Mouse (Mus musculus) heart, postnatal 0 days (tissue): ENCODE data around the gene Dmd. TPM values are rescaled to one million over a fixed set of nuclear protein-coding genes. Genes with fewer than 3 reads are reported as not detected.

Experiments used
- ATAC-seq: fragments of 200-750 bp; cut with Nextera tagmentation; 2 replicates; pipeline ENCODE4 v1.8.0; 2017; ENCODE audit warnings: low read depth, moderate number of reproducible peaks, moderate library complexity; ENCODE audit not compliant: insufficient read depth
- DNase-seq: peaks from one replicate; pipeline ENCODE4 v3.0.0-alpha.2; 2016; ENCODE audit warnings: low spot score
- H3K27ac ChIP-seq: fragments of 300-500 bp; sonication (generic); 2 replicates; pipeline ENCODE4 v1.5.1; 2014; ENCODE audit warnings: low read depth, mild to moderate bottlenecking
- H3K27me3 ChIP-seq: fragments of 300-500 bp; sonication (generic); 2 replicates; pipeline ENCODE4 v1.6.1; 2014; ENCODE audit warnings: low read length, mixed read lengths; ENCODE audit not compliant: control insufficient read depth, insufficient read depth
- H3K36me3 ChIP-seq: fragments of 300-500 bp; sonication (generic); replicated peaks from 2 replicates; pipeline ENCODE4 v1.6.1; 2014; ENCODE audit warnings: low read length, mixed read lengths; ENCODE audit not compliant: control insufficient read depth, insufficient read depth
- H3K4me1 ChIP-seq: fragments of 300-500 bp; sonication (generic); 2 replicates; pipeline ENCODE4 v1.6.1; 2014; ENCODE audit warnings: antibody characterized with exemption; ENCODE audit not compliant: control insufficient read depth, insufficient read depth
- H3K4me2 ChIP-seq: fragments of 300-500 bp; sonication (generic); 2 replicates; pipeline ENCODE4 v1.6.1; 2014; ENCODE audit warnings: low read depth, mild to moderate bottlenecking, low read length, moderate library complexity
- H3K4me3 ChIP-seq: fragments of 300-500 bp; sonication (generic); 2 replicates; pipeline ENCODE4 v1.5.1; 2014; ENCODE audit warnings: low read depth, low read length
- H3K9ac ChIP-seq: fragments of 300-500 bp; sonication (generic); replicated peaks from 2 replicates; pipeline ENCODE4 v1.6.1; 2014; ENCODE audit warnings: low read depth, low read length, mixed read lengths
- H3K9me3 ChIP-seq: fragments of 300-500 bp; sonication (generic); replicated peaks from 2 replicates; pipeline ENCODE4 v1.6.1; 2016; ENCODE audit warnings: low read length; ENCODE audit not compliant: control insufficient read depth
- CTCF ChIP-seq: IDR thresholded peaks from 2 replicates; pipeline ENCODE4 v1.5.1; 2016; ENCODE audit warnings: antibody characterized with exemption, control low read depth, low read depth
- EP300 ChIP-seq: IDR thresholded peaks from 2 replicates; pipeline ENCODE4 v1.6.1; 2016; ENCODE audit warnings: antibody characterized with exemption, low read depth
- WGBS: fragments of 180-500 bp; shearing (Covaris S2); extraction: QIAGEN DNeasy Blood & Tissue Kit; methylation state at CpG from one replicate; pipeline ENCODE4 v1.1.7; 2014; 5-methylcytosine and 5-hydroxymethylcytosine counted together
- polyA plus RNA-seq: library from polyadenylated mRNA; unstranded; fragments of >200 nt; fragmentation: Nextera tagmentation; extraction: Ambion mirVana; gene quantifications from 2 replicates; pipeline ENCODE4 v1.2.1, GENCODE M21; 2015
- total RNA-seq: library from RNA; depleted of rRNA; stranded (reverse); fragments of >200 nt; gene quantifications from 2 replicates; pipeline ENCODE4 v1.2.3, GENCODE M21; 2014; ENCODE audit warnings: low replicate concordance; rRNA removed

Dmd gene
- total RNA-seq (65.9 and 85.8 TPM in 2 replicates), polyA plus RNA-seq (23.3 and 25.6 TPM in 2 replicates)

DNA sequence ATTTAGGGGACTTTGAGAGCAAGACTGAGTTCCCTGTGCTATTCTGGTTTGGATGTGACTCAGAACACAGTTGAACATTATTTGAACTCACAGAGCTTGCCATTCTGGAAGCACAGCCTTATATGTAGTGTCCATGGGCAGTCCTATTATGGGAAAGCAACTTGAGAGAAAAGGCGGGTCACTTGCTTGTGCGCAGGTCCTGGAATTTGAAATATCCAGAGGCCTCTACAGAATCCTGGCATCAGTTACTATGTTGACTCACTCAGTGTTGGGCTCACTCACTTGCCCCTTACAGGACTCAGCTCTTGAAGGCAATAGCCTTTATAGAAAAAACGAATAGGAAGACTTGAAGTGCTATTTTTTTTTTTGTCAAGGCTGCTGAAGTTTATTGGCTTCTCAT lies at the start of gene Dmd:
TSS of gene Dmd (plus strand) at position 241 of the 400 bp plus-strand sequence.
- Histone ChIP-seq H3K4me2 (no peak within 1 kb of the TSS), H3K4me3 (peak within 1 kb of the TSS; percentile 46), H3K9ac (no peak within 1 kb of the TSS; the same call in 1 of the 2 replicates), H3K27me3 (no peaks in the 10 kb centered on the region), H3K4me1 (no peaks in the 10 kb centered on the region), H3K9me3 (no peaks in the 10 kb centered on the region), H3K27ac (peak within 1 kb of the TSS; percentile 84), H3K36me3 (no peaks in the 10 kb centered on the region)
- peak; percentile 86 for DNase-seq
- WGBS = 27% methylated on average over 3 of the region's 3 CpGs
- TF ChIP-seq EP300 (peak; percentile 65; the same call in 1 of the 2 replicates), CTCF (no peak)
- peak; percentile 99 for ATAC-seq

DNA sequence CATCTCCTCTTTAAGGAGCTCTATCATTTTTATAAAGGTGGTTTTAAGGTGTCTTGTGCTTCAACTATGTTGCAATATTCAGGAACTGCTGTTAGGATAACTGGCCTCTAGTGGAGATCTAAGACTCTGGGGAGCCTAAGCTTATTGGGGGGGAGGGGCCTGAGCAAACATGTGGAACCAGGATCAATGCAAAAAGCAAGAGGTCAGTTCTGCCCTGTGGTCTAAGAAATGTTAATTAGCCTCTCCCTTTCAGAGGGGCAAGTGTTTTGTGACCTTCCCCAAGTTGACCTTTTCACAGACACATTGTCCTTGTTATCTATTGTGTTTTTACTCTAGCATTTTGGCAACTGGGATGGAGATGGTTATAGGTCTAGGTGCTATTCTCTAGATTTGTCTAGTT lies 47.2 kb upstream of the Dmd start:
- ATAC-seq (no peak), DNase-seq (no peak)
- no peaks in the 10 kb centered on the region for H3K4me1 ChIP-seq
- H3K9me3 ChIP-seq = no peaks in the 10 kb centered on the region
- H3K9ac ChIP-seq = no peak overlapping the region
- no peaks in the 10 kb centered on the region for H3K27me3 ChIP-seq
- H3K36me3 ChIP-seq = no peaks in the 10 kb centered on the region
- TF ChIP-seq EP300 (no peak), CTCF (no peak)
- no peak overlapping the region for H3K4me2 ChIP-seq
- no peak overlapping the region for H3K27ac ChIP-seq
- H3K4me3 ChIP-seq = no peak overlapping the region

GRCm38 (mm10) chrX:82987683-82988082 lies 39.0 kb downstream of the Dmd start:
- 55% methylated on average over 1 of the region's 1 CpGs for WGBS
- peak; percentile 49 for DNase-seq

DNA sequence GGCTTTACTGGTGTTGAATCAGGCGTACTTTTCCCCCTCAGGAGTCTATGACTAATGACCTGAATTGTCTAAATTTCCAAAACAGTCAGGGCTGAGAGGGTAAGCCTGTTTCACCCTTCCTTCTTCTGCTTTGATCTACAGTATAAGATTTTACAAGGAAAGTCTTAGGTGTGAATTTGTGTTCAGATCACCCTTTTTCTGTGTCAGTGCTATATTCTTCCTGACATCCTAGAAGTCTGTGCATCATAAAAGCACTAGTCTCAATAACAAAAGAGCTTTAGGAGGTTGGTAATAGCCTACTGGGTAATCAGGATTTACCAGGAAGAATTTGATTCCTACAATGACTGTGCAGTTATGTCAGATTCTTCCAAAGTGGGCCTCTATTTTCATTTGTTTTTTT lies 101.5 kb downstream of the Dmd start:
- ATAC-seq = no peak
- Histone ChIP-seq H3K4me2 (no peak overlapping the region), H3K4me3 (no peak overlapping the region), H3K9me3 (no peaks in the 10 kb centered on the region), H3K36me3 (no peaks in the 10 kb centered on the region), H3K27ac (no peak overlapping the region), H3K27me3 (no peaks in the 10 kb centered on the region), H3K4me1 (no peaks in the 10 kb centered on the region), H3K9ac (no peak overlapping the region)
- WGBS = 76% methylated on average over 1 of the region's 1 CpGs
- no peak for DNase-seq
- no peak for TF ChIP-seq CTCF
- TF ChIP-seq EP300 = no peak

More at GRCm38 (mm10) chrX:82987683-82988082, 39.0 kb downstream of the Dmd start:
- H3K27me3 ChIP-seq = no peaks in the 10 kb centered on the region
- no peaks in the 10 kb centered on the region for H3K36me3 ChIP-seq
- H3K9ac ChIP-seq = no peak overlapping the region
- no peak overlapping the region for H3K4me2 ChIP-seq
- no peaks in the 10 kb centered on the region for H3K9me3 ChIP-seq
- H3K4me3 ChIP-seq = no peak overlapping the region
- no peak for TF ChIP-seq EP300
- no peak for TF ChIP-seq CTCF
- no peak for ATAC-seq
- no peak overlapping the region for H3K27ac ChIP-seq
- H3K4me1 ChIP-seq = no peaks in the 10 kb centered on the region

DNA sequence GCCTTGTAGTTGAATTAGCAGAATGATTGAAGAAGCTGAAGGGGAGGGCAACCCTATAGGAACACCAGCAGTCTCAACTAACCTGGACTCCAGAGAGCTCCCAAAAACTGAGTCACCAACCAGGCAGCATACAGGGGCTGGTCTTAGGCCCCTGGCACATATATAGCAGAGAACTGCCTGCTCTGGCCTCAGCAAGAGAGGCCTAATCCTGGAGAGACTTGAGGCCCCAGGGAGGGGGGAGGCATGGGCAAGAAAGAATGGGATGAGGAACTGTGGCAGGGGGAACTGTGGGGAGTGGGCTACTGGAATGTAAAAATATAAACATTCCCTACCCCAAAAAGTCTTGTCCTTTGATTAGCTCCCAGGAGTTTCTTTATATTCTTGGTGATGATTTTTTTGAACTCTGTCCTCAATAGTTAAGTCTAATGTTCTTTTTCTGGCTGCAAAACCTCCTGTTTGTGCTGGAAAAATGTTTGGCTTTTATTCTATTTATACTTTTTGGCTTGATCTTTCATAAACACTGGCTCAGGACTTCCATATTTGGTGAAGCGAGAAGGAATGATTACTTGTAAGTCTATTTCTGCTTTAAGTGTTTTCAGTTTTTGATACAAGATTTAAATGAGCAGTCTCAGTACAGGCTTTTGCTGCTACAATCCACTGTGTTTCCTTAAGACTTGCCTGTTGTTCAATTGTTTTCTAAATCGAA lies 167.7 kb downstream of the Dmd start:
- Histone ChIP-seq H3K36me3 (no peaks in the 10 kb centered on the region), H3K4me1 (no peaks in the 10 kb centered on the region), H3K9me3 (no peaks in the 10 kb centered on the region), H3K27me3 (no peaks in the 10 kb centered on the region), H3K4me3 (no peak overlapping the region), H3K27ac (peak overlapping the region; percentile 55), H3K4me2 (no peak overlapping the region), H3K9ac (no peak overlapping the region)
- no peak for TF ChIP-seq CTCF
- TF ChIP-seq EP300 = no peak
- DNase-seq = no peak
- ATAC-seq = no peak
- whole genome bisulfite sequencing = 61% methylated on average over 2 of the region's 2 CpGs

- ATAC-seq = no peak
- Histone ChIP-seq H3K27me3 (no peaks in the 10 kb centered on the region), H3K27ac (no peak overlapping the region), H3K4me2 (no peak overlapping the region), H3K9ac (no peak overlapping the region), H3K9me3 (no peaks in the 10 kb centered on the region), H3K4me3 (no peak overlapping the region), H3K4me1 (no peaks in the 10 kb centered on the region), H3K36me3 (no peaks in the 10 kb centered on the region)
- DNase-seq = peak; percentile 9
- TF ChIP-seq CTCF = no peak
- TF ChIP-seq EP300 = no peak
- WGBS = 35% methylated on average over 2 of the region's 2 CpGs
These were observed 168.5 kb downstream of the Dmd start for GRCm38 (mm10) chrX:83117198-83117597.
